Mouse (Mus musculus): ENCODE results near the gene Rnf222. TPM values are rescaled to one million over a fixed set of nuclear protein-coding genes. Genes with fewer than 3 reads are reported as not detected.
"Not testable (repeated sequence)": the region's sequence is repeated elsewhere in the genome, so short reads cannot be mapped to it uniquely, and the experiment has no call there.

Gene Rnf222
- polyA plus RNA-seq, 1 experiment from 2014 or later: not detected

DNA sequence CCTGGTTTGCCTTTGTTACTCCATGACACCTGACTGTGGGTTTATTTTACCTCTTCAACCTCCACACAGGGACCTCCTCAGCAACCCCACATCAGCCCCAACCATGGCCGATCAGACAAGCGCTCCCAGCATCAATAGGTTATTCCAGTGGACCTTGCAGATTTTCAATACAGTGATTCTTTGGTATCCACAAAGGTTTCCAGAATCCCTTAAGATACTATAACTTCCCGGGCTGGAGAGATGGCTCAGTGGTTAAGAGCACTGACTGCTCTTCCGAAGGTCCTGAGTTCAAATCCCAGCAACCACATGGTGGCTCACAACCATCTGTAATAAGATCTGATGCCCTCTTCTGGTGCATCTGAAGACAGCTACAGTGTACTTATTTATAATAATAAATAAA, 48.6 kb downstream of the Rnf222 start:
- H3K9me3 ChIP-seq (ENCODE audit: control insufficient read depth, low read length); H3K36me3 ChIP-seq (ENCODE audit: control insufficient read depth, insufficient read depth, low read length); H3K27me3 ChIP-seq (ENCODE audit: control insufficient read depth, insufficient read depth, low read length); H3K9ac ChIP-seq (ENCODE audit: low read length); ATAC-seq (ENCODE audit: insufficient number of reproducible peaks, insufficient read depth, low FRiP score, low read depth); H3K4me2 ChIP-seq (ENCODE audit: low read length); H3K4me1 ChIP-seq (ENCODE audit: control insufficient read depth in 2 of 2, insufficient read depth in 2 of 2, low read length in 2 of 2); H3K4me3 ChIP-seq (ENCODE audit: control insufficient read depth in 1 of 2, insufficient read depth in 1 of 2, low read depth in 1 of 2, low read length in 2 of 2); H3K27ac ChIP-seq (replicated peaks in 1 of 2; ENCODE audit: control insufficient read depth in 1 of 2, insufficient read depth in 1 of 2, low read depth in 2 of 2, low read length in 2 of 2): not testable (repeated sequence)
- WGBS: 82% methylated on average over 4 of the region's 4 CpGs

DNA sequence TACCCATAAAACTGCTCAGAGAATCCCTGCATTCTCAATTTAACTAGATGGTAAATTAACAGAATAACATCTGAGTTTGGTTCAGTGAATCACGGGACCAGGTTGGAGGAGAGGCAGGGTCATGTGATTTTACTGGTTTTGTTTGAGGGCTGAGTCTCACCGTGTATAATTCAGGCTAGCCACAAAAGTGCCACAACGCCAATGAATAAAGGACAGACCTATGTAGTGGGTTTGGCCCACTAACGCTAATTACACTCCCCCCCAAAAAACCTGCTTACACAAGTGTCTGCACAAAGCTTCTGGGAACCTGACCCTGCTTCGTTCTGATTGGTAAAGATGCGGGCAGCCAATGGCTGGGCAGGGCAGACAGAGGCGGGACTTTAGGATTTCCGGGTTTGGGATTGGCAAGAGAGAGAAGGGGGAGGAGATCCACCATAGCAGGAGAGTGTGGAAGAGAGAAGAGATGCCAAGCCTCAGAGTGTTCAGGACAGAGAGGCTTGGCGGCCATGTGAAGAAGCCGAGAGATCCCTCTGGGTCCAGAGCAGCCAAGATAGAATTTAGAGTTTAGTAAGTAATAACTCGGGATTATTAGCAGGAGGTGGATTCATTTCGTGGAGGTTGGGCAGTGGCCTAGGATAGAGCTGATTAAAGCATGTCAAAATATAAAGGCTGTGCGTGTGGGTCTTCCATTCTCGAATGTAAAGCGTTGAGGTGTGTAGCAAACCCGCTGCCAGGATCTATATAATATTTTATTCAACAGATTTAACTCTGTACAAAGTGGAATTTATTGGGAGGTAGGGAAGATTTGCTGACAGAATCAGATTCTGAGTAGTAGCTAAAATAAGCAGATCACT, 51.3 kb downstream of the Rnf222 start:
- H3K27me3 ChIP-seq (ENCODE audit: control insufficient read depth, insufficient read depth, low read length): no peaks in the 10 kb centered on the region
- ATAC-seq (ENCODE audit: insufficient number of reproducible peaks, insufficient read depth, low FRiP score, low read depth): peak; percentile 97
- WGBS: 2% methylated on average over 16 of the region's 16 CpGs
- no peaks in the 10 kb centered on the region for H3K36me3 ChIP-seq (ENCODE audit: control insufficient read depth, insufficient read depth, low read length)
- peaks cover 2 to 4% of the 10 kb centered on the region in 2 experiments; a peak in 3 of 4 replicates for H3K4me1 ChIP-seq (ENCODE audit: control insufficient read depth in 2 of 2, insufficient read depth in 2 of 2, low read length in 2 of 2)
- H3K27ac ChIP-seq (replicated peaks in 1 of 2; ENCODE audit: control insufficient read depth in 1 of 2, insufficient read depth in 1 of 2, low read depth in 2 of 2, low read length in 2 of 2): peak overlapping the region; percentile 52 to 74; a peak in 3 of 4 replicates
- H3K9me3 ChIP-seq (ENCODE audit: control insufficient read depth, low read length): no peaks in the 10 kb centered on the region
- H3K4me2 ChIP-seq (ENCODE audit: low read length): peak overlapping the region; percentile 74
- peak overlapping the region; percentile 48 to 54 for H3K4me3 ChIP-seq (ENCODE audit: control insufficient read depth in 1 of 2, insufficient read depth in 1 of 2, low read depth in 1 of 2, low read length in 2 of 2)
- peak overlapping the region; percentile 79 for H3K9ac ChIP-seq (ENCODE audit: low read length)

- no peak for ATAC-seq (ENCODE audit: insufficient number of reproducible peaks, insufficient read depth, low FRiP score, low read depth)
- Histone ChIP-seq H3K4me3 (ENCODE audit: control insufficient read depth in 1 of 2, insufficient read depth in 1 of 2, low read depth in 1 of 2, low read length in 2 of 2) (peak overlapping the region in 1 of 2 experiments; percentile 54; a peak in 2 of 4 replicates), H3K9ac (ENCODE audit: low read length) (peak overlapping the region; percentile 79), H3K27ac (replicated peaks in 1 of 2; ENCODE audit: control insufficient read depth in 1 of 2, insufficient read depth in 1 of 2, low read depth in 2 of 2, low read length in 2 of 2) (no peak overlapping the region), H3K4me1 (ENCODE audit: control insufficient read depth in 2 of 2, insufficient read depth in 2 of 2, low read length in 2 of 2) (peaks cover 2 to 4% of the 10 kb centered on the region in 2 experiments; a peak in 3 of 4 replicates), H3K4me2 (ENCODE audit: low read length) (peak overlapping the region; percentile 74), H3K36me3 (ENCODE audit: control insufficient read depth, insufficient read depth, low read length) (no peaks in the 10 kb centered on the region), H3K9me3 (ENCODE audit: control insufficient read depth, low read length) (no peaks in the 10 kb centered on the region), H3K27me3 (ENCODE audit: control insufficient read depth, insufficient read depth, low read length) (no peaks in the 10 kb centered on the region)
- WGBS: 51% methylated on average over 4 of the region's 4 CpGs
These were observed 52.2 kb downstream of the Rnf222 start for GRCm38 (mm10) chr11:68940516-68940915.

- Histone ChIP-seq H3K9me3 (ENCODE audit: control insufficient read depth, low read length) (no peaks in the 10 kb centered on the region), H3K27me3 (ENCODE audit: control insufficient read depth, insufficient read depth, low read length) (no peaks in the 10 kb centered on the region), H3K4me3 (ENCODE audit: control insufficient read depth in 1 of 2, insufficient read depth in 1 of 2, low read depth in 1 of 2, low read length in 2 of 2) (no peak overlapping the region), H3K27ac (replicated peaks in 1 of 2; ENCODE audit: control insufficient read depth in 1 of 2, insufficient read depth in 1 of 2, low read depth in 2 of 2, low read length in 2 of 2) (no peak overlapping the region), H3K4me1 (ENCODE audit: control insufficient read depth in 2 of 2, insufficient read depth in 2 of 2, low read length in 2 of 2) (peaks cover 5 to 9% of the 10 kb centered on the region in 2 experiments; a peak in 3 of 4 replicates), H3K4me2 (ENCODE audit: low read length) (no peak overlapping the region), H3K9ac (ENCODE audit: low read length) (no peak overlapping the region), H3K36me3 (ENCODE audit: control insufficient read depth, insufficient read depth, low read length) (no peaks in the 10 kb centered on the region)
- ATAC-seq (ENCODE audit: insufficient number of reproducible peaks, insufficient read depth, low FRiP score, low read depth): no peak
- WGBS: 75% methylated on average over 8 of the region's 8 CpGs
These were observed 54.4 kb downstream of the Rnf222 start for GRCm38 (mm10) chr11:68942731-68943130.

GRCm38 (mm10) chr11:68945245-68945644, 56.9 kb downstream of the Rnf222 start:
- Histone ChIP-seq H3K27ac (replicated peaks in 1 of 2; ENCODE audit: control insufficient read depth in 1 of 2, insufficient read depth in 1 of 2, low read depth in 2 of 2, low read length in 2 of 2) (no peak overlapping the region), H3K9me3 (ENCODE audit: control insufficient read depth, low read length) (no peaks in the 10 kb centered on the region), H3K4me2 (ENCODE audit: low read length) (no peak overlapping the region), H3K9ac (ENCODE audit: low read length) (no peak overlapping the region), H3K27me3 (ENCODE audit: control insufficient read depth, insufficient read depth, low read length) (no peaks in the 10 kb centered on the region), H3K4me3 (ENCODE audit: control insufficient read depth in 1 of 2, insufficient read depth in 1 of 2, low read depth in 1 of 2, low read length in 2 of 2) (no peak overlapping the region), H3K36me3 (ENCODE audit: control insufficient read depth, insufficient read depth, low read length) (0 out of 2 replicates have a peak, but pooled peaks cover 3% of the 10 kb centered on the region), H3K4me1 (ENCODE audit: control insufficient read depth in 2 of 2, insufficient read depth in 2 of 2, low read length in 2 of 2) (peaks cover 5 to 9% of the 10 kb centered on the region in 2 experiments; a peak in 3 of 4 replicates)
- WGBS: 65% methylated on average over 2 of the region's 2 CpGs
- no peak for ATAC-seq (ENCODE audit: insufficient number of reproducible peaks, insufficient read depth, low FRiP score, low read depth)

Other genes starting within 250 kb of the Rnf222 start
- gene Myh10, start 197.0 kb upstream of the Rnf222 start, polyA plus RNA-seq (2014; fragmentation: Nextera tagmentation; extraction: Ambion mirVana): 120 and 122 TPM in 2 replicates
- gene Ndel1, start 16.7 kb upstream of the Rnf222 start, polyA plus RNA-seq (2014; fragmentation: Nextera tagmentation; extraction: Ambion mirVana): 61.8 and 63.2 TPM in 2 replicates
- gene Rpl26, start 13.0 kb downstream of the Rnf222 start, polyA plus RNA-seq (2014; fragmentation: Nextera tagmentation; extraction: Ambion mirVana): 669 and 732 TPM in 2 replicates
- gene Odf4, start 38.5 kb downstream of the Rnf222 start, polyA plus RNA-seq (2014; fragmentation: Nextera tagmentation; extraction: Ambion mirVana): not detected in 2 replicates
- 10.7 and 10.8 TPM in 2 replicates for gene Arhgef15, start 68.9 kb downstream of the Rnf222 start, polyA plus RNA-seq (2014; fragmentation: Nextera tagmentation; extraction: Ambion mirVana)
- 1.1 and 1.2 TPM in 2 replicates for gene Slc25a35, start 79.6 kb downstream of the Rnf222 start, polyA plus RNA-seq (2014; fragmentation: Nextera tagmentation; extraction: Ambion mirVana)
- gene Rangrf, start 86.6 kb downstream of the Rnf222 start, polyA plus RNA-seq (2014; fragmentation: Nextera tagmentation; extraction: Ambion mirVana): 68.8 and 71.8 TPM in 2 replicates
- gene Pfas, start 119.9 kb downstream of the Rnf222 start, polyA plus RNA-seq (2014; fragmentation: Nextera tagmentation; extraction: Ambion mirVana): 14.3 and 16.5 TPM in 2 replicates
- 38.8 and 43.8 TPM in 2 replicates for gene Ctc1, start 127.4 kb downstream of the Rnf222 start, polyA plus RNA-seq (2014; fragmentation: Nextera tagmentation; extraction: Ambion mirVana)
- 61.7 and 64.8 TPM in 2 replicates for gene Aurkb, start 157.1 kb downstream of the Rnf222 start, polyA plus RNA-seq (2014; fragmentation: Nextera tagmentation; extraction: Ambion mirVana)
- gene Borcs6, start 171.2 kb downstream of the Rnf222 start, polyA plus RNA-seq (2014; fragmentation: Nextera tagmentation; extraction: Ambion mirVana): 13.0 and 14.1 TPM in 2 replicates
- gene Tmem107, start 182.3 kb downstream of the Rnf222 start, polyA plus RNA-seq (2014; fragmentation: Nextera tagmentation; extraction: Ambion mirVana): 33.5 and 34.4 TPM in 2 replicates
- 81.5 and 93.9 TPM in 2 replicates for gene Vamp2, start 199.9 kb downstream of the Rnf222 start, polyA plus RNA-seq (2014; fragmentation: Nextera tagmentation; extraction: Ambion mirVana)
- gene Per1, start 206.7 kb downstream of the Rnf222 start, polyA plus RNA-seq (2014; fragmentation: Nextera tagmentation; extraction: Ambion mirVana): 16.0 and 17.8 TPM in 2 replicates
- gene Hes7, start 231.9 kb downstream of the Rnf222 start, polyA plus RNA-seq (2014; fragmentation: Nextera tagmentation; extraction: Ambion mirVana): 0.43 and 0.47 TPM in 2 replicates
- gene 9130213A22Rik, start 234.0 kb downstream of the Rnf222 start, polyA plus RNA-seq (2014; fragmentation: Nextera tagmentation; extraction: Ambion mirVana): 0.28 and 1.2 TPM in 2 replicates
- 0.09 and 0.15 TPM in 2 replicates for gene Aloxe3, start 237.3 kb downstream of the Rnf222 start, polyA plus RNA-seq (2014; fragmentation: Nextera tagmentation; extraction: Ambion mirVana)

Measured in heart, embryonic 14.5 days (tissue).